Mouse (Mus musculus): ENCODE data around the gene Map6. TPM values are rescaled to one million over a fixed set of nuclear protein-coding genes. Genes with fewer than 3 reads are reported as not detected.

Map6 gene
- polyA plus RNA-seq, 1 experiment from 2014 or later = 1.1 TPM

DNA sequence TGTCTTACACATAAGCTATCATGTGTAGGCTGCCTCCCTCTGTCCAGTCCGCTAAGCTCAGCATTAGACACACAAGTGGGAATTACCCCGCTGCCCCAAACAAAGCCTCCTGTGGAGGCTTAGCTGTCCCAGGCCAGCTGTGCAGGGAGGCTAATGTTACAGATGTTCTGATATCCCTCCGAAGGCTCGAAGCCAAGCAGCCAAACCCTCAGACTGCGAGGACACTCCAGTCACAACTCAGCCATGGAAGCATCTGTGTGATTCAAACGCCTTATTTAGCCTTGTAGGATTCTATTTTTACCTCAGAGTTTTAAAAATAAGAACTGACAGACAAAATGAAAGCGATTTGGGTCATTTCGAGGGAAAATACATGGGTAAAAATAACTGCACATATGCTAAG, 27.9 kb downstream of the Map6 start:
- Histone ChIP-seq H3K9me3 (ENCODE audit: control insufficient read depth, low read length) (no peaks in the 10 kb centered on the region), H3K9ac (ENCODE audit: low read depth, low read length) (no peak overlapping the region), H3K27ac (ENCODE audit: low read depth, low read length) (no peak overlapping the region), H3K27me3 (ENCODE audit: control insufficient read depth, insufficient read depth, low read length) (no peaks in the 10 kb centered on the region), H3K4me1 (ENCODE audit: control insufficient read depth, insufficient read depth, low read length) (no peaks in the 10 kb centered on the region), H3K4me3 (ENCODE audit: low read length) (no peak overlapping the region), H3K4me2 (replicated peaks; ENCODE audit: low read depth, low read length) (no peak overlapping the region), H3K36me3 (ENCODE audit: control insufficient read depth, insufficient read depth, low read length) (no peaks in the 10 kb centered on the region)
- ATAC-seq (ENCODE audit: low FRiP score, low TSS enrichment) = no peak
- 67% methylated on average over 8 of the region's 8 CpGs for WGBS

DNA sequence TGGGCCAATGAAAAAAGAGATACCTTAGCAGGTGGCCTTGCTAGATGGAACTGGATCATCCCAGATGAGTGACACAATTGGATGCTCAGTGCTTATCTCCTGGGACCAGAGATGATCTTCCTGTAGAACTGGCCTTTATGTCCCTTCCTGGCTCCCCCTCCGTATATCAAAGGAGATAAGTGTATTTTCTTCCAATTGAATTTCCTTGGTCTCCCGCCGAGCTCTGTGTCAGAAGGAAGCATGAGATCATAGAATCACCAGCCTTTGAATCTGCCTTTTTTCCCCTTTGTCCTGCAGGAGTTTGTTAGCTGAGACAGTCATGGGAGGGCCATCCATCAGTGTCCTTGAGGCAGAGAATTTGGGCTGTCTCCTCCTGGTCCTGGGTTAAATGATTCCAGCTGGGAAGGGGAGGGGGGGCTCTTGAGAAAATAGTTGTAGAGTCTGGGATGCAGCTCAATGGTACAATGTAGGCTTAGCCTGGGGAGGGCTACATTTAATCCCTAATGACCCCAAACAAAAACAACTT, 33.5 kb downstream of the Map6 start:
- Histone ChIP-seq H3K9ac (ENCODE audit: low read depth, low read length) (no peak overlapping the region), H3K9me3 (ENCODE audit: control insufficient read depth, low read length) (no peaks in the 10 kb centered on the region), H3K4me2 (replicated peaks; ENCODE audit: low read depth, low read length) (no peak overlapping the region), H3K36me3 (ENCODE audit: control insufficient read depth, insufficient read depth, low read length) (no peaks in the 10 kb centered on the region), H3K4me1 (ENCODE audit: control insufficient read depth, insufficient read depth, low read length) (no peaks in the 10 kb centered on the region), H3K27me3 (ENCODE audit: control insufficient read depth, insufficient read depth, low read length) (no peaks in the 10 kb centered on the region), H3K27ac (ENCODE audit: low read depth, low read length) (no peak overlapping the region), H3K4me3 (ENCODE audit: low read length) (no peak overlapping the region)
- 28% methylated on average over 3 of the region's 3 CpGs for WGBS
- ATAC-seq (ENCODE audit: low FRiP score, low TSS enrichment) = no peak

- Histone ChIP-seq H3K9me3 (ENCODE audit: control insufficient read depth, low read length) (no peaks in the 10 kb centered on the region), H3K27ac (ENCODE audit: low read depth, low read length) (no peak overlapping the region), H3K27me3 (ENCODE audit: control insufficient read depth, insufficient read depth, low read length) (no peaks in the 10 kb centered on the region), H3K9ac (ENCODE audit: low read depth, low read length) (no peak overlapping the region), H3K4me3 (ENCODE audit: low read length) (no peak overlapping the region), H3K4me1 (ENCODE audit: control insufficient read depth, insufficient read depth, low read length) (peaks cover 8% of the 10 kb centered on the region; the same call in 1 of the 2 replicates), H3K4me2 (replicated peaks; ENCODE audit: low read depth, low read length) (no peak overlapping the region), H3K36me3 (ENCODE audit: control insufficient read depth, insufficient read depth, low read length) (no peaks in the 10 kb centered on the region)
- no peak for ATAC-seq (ENCODE audit: low FRiP score, low TSS enrichment)
- WGBS = 69% methylated on average over 6 of the region's 6 CpGs
Observed at GRCm38 (mm10) chr7:99304029-99304428, 36.8 kb downstream of the Map6 start.

- Histone ChIP-seq H3K9me3 (ENCODE audit: control insufficient read depth, low read length) (no peaks in the 10 kb centered on the region), H3K4me2 (replicated peaks; ENCODE audit: low read depth, low read length) (no peak overlapping the region), H3K9ac (ENCODE audit: low read depth, low read length) (no peak overlapping the region), H3K27ac (ENCODE audit: low read depth, low read length) (no peak overlapping the region), H3K36me3 (ENCODE audit: control insufficient read depth, insufficient read depth, low read length) (no peaks in the 10 kb centered on the region), H3K27me3 (ENCODE audit: control insufficient read depth, insufficient read depth, low read length) (no peaks in the 10 kb centered on the region), H3K4me1 (ENCODE audit: control insufficient read depth, insufficient read depth, low read length) (peaks cover 8% of the 10 kb centered on the region; the same call in 1 of the 2 replicates), H3K4me3 (ENCODE audit: low read length) (no peak overlapping the region)
- peak; percentile 52 for ATAC-seq (ENCODE audit: low FRiP score, low TSS enrichment)
- WGBS = 38% methylated on average over 5 of the region's 5 CpGs
Observed at GRCm38 (mm10) chr7:99304949-99305372, 37.7 kb downstream of the Map6 start.

- Histone ChIP-seq H3K9me3 (ENCODE audit: control insufficient read depth, low read length) (no peaks in the 10 kb centered on the region), H3K27ac (ENCODE audit: low read depth, low read length) (no peak overlapping the region), H3K4me3 (ENCODE audit: low read length) (no peak overlapping the region), H3K9ac (ENCODE audit: low read depth, low read length) (no peak overlapping the region), H3K27me3 (ENCODE audit: control insufficient read depth, insufficient read depth, low read length) (no peaks in the 10 kb centered on the region), H3K36me3 (ENCODE audit: control insufficient read depth, insufficient read depth, low read length) (no peaks in the 10 kb centered on the region), H3K4me2 (replicated peaks; ENCODE audit: low read depth, low read length) (no peak overlapping the region), H3K4me1 (ENCODE audit: control insufficient read depth, insufficient read depth, low read length) (peaks cover 8% of the 10 kb centered on the region; the same call in 1 of the 2 replicates)
- 93% methylated on average over 4 of the region's 4 CpGs for WGBS
- ATAC-seq (ENCODE audit: low FRiP score, low TSS enrichment) = no peak
Observed at GRCm38 (mm10) chr7:99305688-99306087, 38.4 kb downstream of the Map6 start.

DNA sequence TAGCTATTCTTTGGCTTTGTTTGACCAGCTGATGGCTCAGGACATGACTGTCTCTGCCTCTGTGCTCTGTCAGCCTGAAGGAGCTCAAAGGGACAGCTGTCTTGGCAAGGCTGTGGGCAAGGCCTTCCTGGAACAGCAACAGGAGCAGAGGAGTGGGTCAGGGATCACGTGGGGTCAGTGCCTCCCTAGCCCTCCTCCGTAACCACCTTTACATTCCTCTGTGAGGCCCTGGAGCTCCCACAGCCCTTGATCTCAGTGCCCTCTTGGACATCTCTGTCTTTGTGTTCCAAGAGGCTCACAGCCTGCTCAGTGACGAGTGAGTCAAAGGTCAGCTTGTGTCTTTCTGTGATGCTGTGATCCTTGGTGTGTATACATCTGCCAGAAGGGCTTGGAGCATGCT, 39.4 kb downstream of the Map6 start:
- 29% methylated on average over 3 of the region's 3 CpGs for WGBS
- H3K27ac ChIP-seq (ENCODE audit: low read depth, low read length) = no peak overlapping the region
- no peaks in the 10 kb centered on the region for H3K36me3 ChIP-seq (ENCODE audit: control insufficient read depth, insufficient read depth, low read length)
- H3K4me1 ChIP-seq (ENCODE audit: control insufficient read depth, insufficient read depth, low read length) = peaks cover 8% of the 10 kb centered on the region; the same call in 1 of the 2 replicates
- no peaks in the 10 kb centered on the region for H3K9me3 ChIP-seq (ENCODE audit: control insufficient read depth, low read length)
- peak; percentile 68 for ATAC-seq (ENCODE audit: low FRiP score, low TSS enrichment)
- no peaks in the 10 kb centered on the region for H3K27me3 ChIP-seq (ENCODE audit: control insufficient read depth, insufficient read depth, low read length)
- no peak overlapping the region for H3K4me2 ChIP-seq (replicated peaks; ENCODE audit: low read depth, low read length)
- H3K4me3 ChIP-seq (ENCODE audit: low read length) = no peak overlapping the region
- no peak overlapping the region for H3K9ac ChIP-seq (ENCODE audit: low read depth, low read length)

- Histone ChIP-seq H3K9ac (ENCODE audit: low read depth, low read length) (no peak overlapping the region), H3K4me3 (ENCODE audit: low read length) (no peak overlapping the region), H3K4me2 (replicated peaks; ENCODE audit: low read depth, low read length) (no peak overlapping the region), H3K27me3 (ENCODE audit: control insufficient read depth, insufficient read depth, low read length) (no peaks in the 10 kb centered on the region), H3K9me3 (ENCODE audit: control insufficient read depth, low read length) (no peaks in the 10 kb centered on the region), H3K36me3 (ENCODE audit: control insufficient read depth, insufficient read depth, low read length) (no peaks in the 10 kb centered on the region), H3K27ac (ENCODE audit: low read depth, low read length) (no peak overlapping the region), H3K4me1 (ENCODE audit: control insufficient read depth, insufficient read depth, low read length) (peaks cover 12% of the 10 kb centered on the region; the same call in 1 of the 2 replicates)
- ATAC-seq (ENCODE audit: low FRiP score, low TSS enrichment) = no peak
- 61% methylated on average over 7 of the region's 7 CpGs for WGBS
Observed at GRCm38 (mm10) chr7:99311433-99311832, 44.2 kb downstream of the Map6 start.

DNA sequence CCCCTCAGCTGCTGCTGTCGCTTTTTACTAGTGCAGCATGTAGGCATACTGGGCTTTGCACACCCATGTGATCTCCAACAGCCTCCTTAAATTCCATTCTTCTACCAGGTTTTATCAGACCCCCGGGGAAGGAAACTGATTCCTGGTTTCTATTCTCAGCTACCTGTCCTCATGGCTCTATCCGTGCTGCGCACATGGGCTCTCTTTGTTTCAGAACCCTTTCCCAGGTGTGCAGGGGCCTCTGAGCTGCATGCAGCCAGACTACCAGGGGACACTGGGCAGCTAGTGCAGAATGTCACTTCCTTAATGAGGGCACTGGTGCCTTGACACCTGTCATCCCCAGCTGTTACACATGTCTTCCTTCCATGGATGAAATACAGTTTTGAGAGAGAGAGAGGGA, 44.8 kb downstream of the Map6 start:
- no peak for ATAC-seq (ENCODE audit: low FRiP score, low TSS enrichment)
- Histone ChIP-seq H3K9ac (ENCODE audit: low read depth, low read length) (no peak overlapping the region), H3K4me1 (ENCODE audit: control insufficient read depth, insufficient read depth, low read length) (peaks cover 7% of the 10 kb centered on the region; the same call in 1 of the 2 replicates), H3K4me2 (replicated peaks; ENCODE audit: low read depth, low read length) (no peak overlapping the region), H3K36me3 (ENCODE audit: control insufficient read depth, insufficient read depth, low read length) (no peaks in the 10 kb centered on the region), H3K27me3 (ENCODE audit: control insufficient read depth, insufficient read depth, low read length) (no peaks in the 10 kb centered on the region), H3K9me3 (ENCODE audit: control insufficient read depth, low read length) (no peaks in the 10 kb centered on the region), H3K4me3 (ENCODE audit: low read length) (no peak overlapping the region), H3K27ac (ENCODE audit: low read depth, low read length) (no peak overlapping the region)
- 63% methylated on average over 4 of the region's 4 CpGs for WGBS

DNA sequence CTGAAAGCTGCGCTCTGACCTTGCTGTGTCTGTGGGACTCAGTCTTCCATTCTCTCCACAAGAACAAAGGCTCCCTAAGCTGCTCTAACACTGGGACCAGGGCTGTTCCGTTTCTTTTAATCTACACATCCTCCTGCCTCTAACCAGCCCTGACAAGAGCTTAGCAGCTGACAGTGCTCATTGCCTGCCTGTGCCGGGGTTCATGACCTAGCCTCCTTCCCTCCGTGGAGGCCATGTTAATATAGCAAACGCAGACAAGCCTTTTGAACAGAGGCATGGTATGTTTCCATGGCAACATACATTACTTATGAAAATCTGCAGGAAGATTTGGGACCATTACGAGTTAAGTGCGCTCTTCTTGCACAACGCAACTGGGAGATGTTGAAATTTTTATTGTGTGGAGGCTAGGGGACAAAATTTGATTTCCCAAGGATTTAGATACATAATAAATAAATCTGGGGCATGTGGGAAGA, 45.5 kb downstream of the Map6 start:
- Histone ChIP-seq H3K27ac (ENCODE audit: low read depth, low read length) (no peak overlapping the region), H3K9me3 (ENCODE audit: control insufficient read depth, low read length) (no peaks in the 10 kb centered on the region), H3K9ac (ENCODE audit: low read depth, low read length) (no peak overlapping the region), H3K4me2 (replicated peaks; ENCODE audit: low read depth, low read length) (no peak overlapping the region), H3K4me1 (ENCODE audit: control insufficient read depth, insufficient read depth, low read length) (0 out of 2 replicates have a peak, but pooled peaks cover 7% of the 10 kb centered on the region), H3K36me3 (ENCODE audit: control insufficient read depth, insufficient read depth, low read length) (no peaks in the 10 kb centered on the region), H3K27me3 (ENCODE audit: control insufficient read depth, insufficient read depth, low read length) (no peaks in the 10 kb centered on the region), H3K4me3 (ENCODE audit: low read length) (no peak overlapping the region)
- ATAC-seq (ENCODE audit: low FRiP score, low TSS enrichment) = 0 out of 2 replicates have a peak, but pooled peaks have one; percentile 41
- 43% methylated on average over 8 of the region's 8 CpGs for WGBS

Measured in kidney, embryonic 14.5 days (tissue).